In the genomic region with DNA sequence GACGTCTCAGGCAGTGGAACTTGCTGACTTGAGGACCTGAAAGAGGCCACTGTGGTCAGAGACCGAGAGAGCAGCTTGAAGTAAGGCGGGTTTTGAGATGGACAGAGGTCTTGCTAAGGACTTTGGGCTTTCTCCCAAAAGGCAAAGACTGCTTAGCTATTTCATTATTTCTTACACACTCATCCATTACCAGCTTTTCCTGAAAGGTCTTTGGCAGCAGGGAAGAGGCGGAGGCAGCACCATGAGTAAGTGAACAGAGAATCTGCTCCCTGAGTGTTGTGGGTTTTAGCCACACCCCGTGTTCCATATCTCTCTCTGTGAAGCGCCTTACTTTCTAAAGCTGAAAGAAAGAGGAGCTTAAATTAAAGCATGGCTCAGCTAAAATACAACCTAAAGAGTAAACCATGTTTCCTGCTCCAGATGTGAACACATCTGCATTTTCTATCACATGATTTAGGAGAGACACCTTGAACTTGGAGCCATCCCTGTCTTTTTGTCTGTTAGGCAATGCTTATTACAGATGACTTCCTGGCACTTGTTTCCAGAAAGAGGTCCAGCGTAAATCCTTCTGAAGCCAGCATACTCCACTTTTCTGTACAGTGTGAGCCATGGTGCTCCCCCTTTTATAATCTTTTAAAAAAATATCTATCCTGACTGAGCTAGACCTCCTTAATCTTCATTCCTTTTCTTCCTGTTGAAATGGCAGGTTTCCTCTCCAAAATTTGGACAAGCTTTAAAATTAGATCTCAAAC, we compare ENCODE assay signal across 10 mouse cellular contexts.
DNase-seq lines count a peak whose midpoint lies in the region; ATAC-seq lines count a peak whose summit lies in the region.
"Had no signal": no experiment of that assay in that cellular context is flagged by ENCODE, and none has a peak within 500 bp of the region (broad histone marks: within the 10 kb centered on the region; RNA-seq: fewer than 3 reads in every experiment).

No protein-coding gene starts in this region.

- peaks cover 4% of the 10 kb centered on the region; the same call in 1 of the 2 replicates for H3K4me1 ChIP-seq in hindbrain, embryonic 13.5 days (replicated peaks)
- no peaks in the 10 kb centered on the region for H3K4me1 ChIP-seq in hindbrain, embryonic 10.5 days (replicated peaks)
- H3K4me1 ChIP-seq: midbrain, embryonic 13.5 days had no signal

- no peak overlapping the region for H3K4me3 ChIP-seq in hindbrain, embryonic 13.5 days
- H3K4me3 ChIP-seq in hindbrain, embryonic 10.5 days, result no peak overlapping the region
- H3K4me3 ChIP-seq: embryonic facial prominence, embryonic 12.5 days; midbrain, embryonic 13.5 days had no signal

- DNase-seq in hindbrain, embryonic 10.5 days (ENCODE audit: low spot score), result no peak
- peak; percentile 14 for DNase-seq in 416B (ENCODE audit: low read depth)
- peak; percentile 57 to 60 for DNase-seq in adrenal gland, postnatal 36 days
- DNase-seq in lung, postnatal 36 days, result peak; percentile 57
- no peak for DNase-seq in left cerebral cortex, postnatal 10 days (ENCODE audit: extremely low spot score in 1 of 2, low spot score in 2 of 2)
- no peak for DNase-seq in right cerebral cortex, adult 2 months (ENCODE audit: low spot score in 2 of 2)
- no peak for DNase-seq in urinary bladder, adult 2 months (ENCODE audit: low spot score)

- no peaks in the 10 kb centered on the region for H3K9me3 ChIP-seq in hindbrain, embryonic 13.5 days
- H3K9me3 ChIP-seq in hindbrain, embryonic 10.5 days, result no peaks in the 10 kb centered on the region
- H3K9me3 ChIP-seq: embryonic facial prominence, embryonic 12.5 days; midbrain, embryonic 13.5 days had no signal

- H3K4me2 ChIP-seq in hindbrain, embryonic 13.5 days, result no peak overlapping the region
- H3K4me2 ChIP-seq: embryonic facial prominence, embryonic 12.5 days; midbrain, embryonic 13.5 days had no signal

- 79% methylated on average over 7 of the region's 7 CpGs for WGBS in hindbrain, embryonic 13.5 days
- WGBS in hindbrain, embryonic 10.5 days, result 82% methylated on average over 7 of the region's 7 CpGs

- no peak for ATAC-seq in hindbrain, embryonic 13.5 days (ENCODE audit: low FRiP score)

- H3K27me3 ChIP-seq in hindbrain, embryonic 13.5 days, result no peaks in the 10 kb centered on the region
- H3K27me3 ChIP-seq in hindbrain, embryonic 10.5 days (ENCODE audit: insufficient read depth, poor library complexity, severe bottlenecking), result no peaks in the 10 kb centered on the region
- H3K27me3 ChIP-seq: embryonic facial prominence, embryonic 12.5 days; midbrain, embryonic 13.5 days had no signal

- intact Hi-C loops in left cerebral cortex, postnatal 10 days (cut with DNase I), result loop anchor here (10.0 kb wide), 1 partner anchor 929 kb away; a partner anchor contains a TSS

- no peaks in the 10 kb centered on the region for H3K36me3 ChIP-seq in hindbrain, embryonic 13.5 days
- H3K36me3 ChIP-seq in hindbrain, embryonic 10.5 days, result no peaks in the 10 kb centered on the region
- H3K36me3 ChIP-seq: embryonic facial prominence, embryonic 12.5 days; midbrain, embryonic 13.5 days had no signal

- H3K9ac ChIP-seq in hindbrain, embryonic 13.5 days, result no peak overlapping the region
- H3K9ac ChIP-seq: embryonic facial prominence, embryonic 12.5 days; midbrain, embryonic 13.5 days had no signal

- peak overlapping the region; percentile 10; the same call in 1 of the 2 replicates for H3K27ac ChIP-seq in hindbrain, embryonic 13.5 days
- no peak overlapping the region for H3K27ac ChIP-seq in hindbrain, embryonic 10.5 days
- H3K27ac ChIP-seq: embryonic facial prominence, embryonic 12.5 days; midbrain, embryonic 13.5 days had no signal

Comparison
In these comparisons a context has a peak if more than half of its experiments do, and no peak if none do; other contexts are left out.
1. DNase-seq: peak in 416B (single experiment), adrenal gland, postnatal 36 days (2 of 2) and lung, postnatal 36 days (single experiment); none in hindbrain, embryonic 10.5 days (single experiment), left cerebral cortex, postnatal 10 days (0 of 2), right cerebral cortex, adult 2 months (0 of 2) and urinary bladder, adult 2 months (single experiment).